Mouse (Mus musculus) stomach, embryonic 14.5 days (tissue): ENCODE data around the gene Acp4. TPM values are rescaled to one million over a fixed set of nuclear protein-coding genes. Genes with fewer than 3 reads are reported as not detected.

Experiments used
- ATAC-seq: fragments of 200-750 bp; cut with Nextera tagmentation; 2 replicates; pipeline ENCODE4 v1.8.0; 2017; ENCODE audit warnings: low read depth, moderate TSS enrichment; ENCODE audit not compliant: insufficient number of reproducible peaks, insufficient read depth, low FRiP score
- H3K27ac ChIP-seq: fragments of 300-500 bp; sonication (generic); 2 replicates; pipeline ENCODE4 v1.5.1; 2014; ENCODE audit warnings: mild to moderate bottlenecking, low read length, moderate library complexity, mixed read lengths
- H3K27me3 ChIP-seq: fragments of 300-500 bp; sonication (generic); 2 replicates; pipeline ENCODE4 v1.6.1; 2014; ENCODE audit warnings: low read length, control low read depth, mixed read lengths; ENCODE audit not compliant: control insufficient read depth, insufficient read depth
- H3K36me3 ChIP-seq: fragments of 300-500 bp; sonication (generic); 2 replicates; pipeline ENCODE4 v1.6.1; 2014; ENCODE audit warnings: mild to moderate bottlenecking, control low read depth, low read length, moderate library complexity, mixed read lengths; ENCODE audit not compliant: control insufficient read depth, insufficient read depth
- H3K4me1 ChIP-seq: fragments of 300-500 bp; sonication (generic); 2 replicates; pipeline ENCODE4 v1.6.1; 2014; ENCODE audit warnings: low read length, control low read depth, mixed read lengths; ENCODE audit not compliant: control insufficient read depth, insufficient read depth
- H3K4me2 ChIP-seq: fragments of 300-500 bp; sonication (generic); replicated peaks from 2 replicates; pipeline ENCODE4 v1.6.1; 2014; ENCODE audit warnings: low read depth, low read length, control low read depth
- H3K4me3 ChIP-seq: fragments of 300-500 bp; sonication (generic); 2 replicates; pipeline ENCODE4 v1.5.1; 2014; ENCODE audit warnings: low read depth, low read length, control low read depth
- H3K9ac ChIP-seq: fragments of 300-500 bp; sonication (generic); replicated peaks from 2 replicates; pipeline ENCODE4 v1.6.1; 2014; ENCODE audit warnings: low read depth, mild to moderate bottlenecking, control low read depth, low read length, moderate library complexity, mixed read lengths
- H3K9me3 ChIP-seq: fragments of 300-500 bp; sonication (generic); 2 replicates; pipeline ENCODE4 v1.6.1; 2016; ENCODE audit warnings: low read depth, low read length, control low read depth; ENCODE audit not compliant: control insufficient read depth
- WGBS: fragments of 180-500 bp; shearing (Covaris S2); extraction: QIAGEN DNeasy Blood & Tissue Kit; methylation state at CpG from one replicate; pipeline ENCODE4 v1.1.7; 2014; 5-methylcytosine and 5-hydroxymethylcytosine counted together
- polyA plus RNA-seq: library from polyadenylated mRNA; unstranded; fragments of >200 nt; fragmentation: Nextera tagmentation; extraction: Ambion mirVana; gene quantifications from 2 replicates; pipeline ENCODE4 v1.2.1, GENCODE M21; 2014

Gene Acp4
- polyA plus RNA-seq, 1 experiment from 2014 or later, result not detected

GRCm38 (mm10) chr7:44273446-44273845, 16.3 kb upstream of the Acp4 start:
- Histone ChIP-seq H3K27ac (no peak overlapping the region), H3K4me3 (no peak overlapping the region), H3K4me1 (no peaks in the 10 kb centered on the region), H3K4me2 (no peak overlapping the region), H3K36me3 (no peaks in the 10 kb centered on the region), H3K9ac (no peak overlapping the region), H3K27me3 (0 out of 2 replicates have a peak, but pooled peaks cover 3% of the 10 kb centered on the region), H3K9me3 (no peaks in the 10 kb centered on the region)
- WGBS, result 75% methylated on average over 7 of the region's 7 CpGs
- ATAC-seq, result no peak

DNA sequence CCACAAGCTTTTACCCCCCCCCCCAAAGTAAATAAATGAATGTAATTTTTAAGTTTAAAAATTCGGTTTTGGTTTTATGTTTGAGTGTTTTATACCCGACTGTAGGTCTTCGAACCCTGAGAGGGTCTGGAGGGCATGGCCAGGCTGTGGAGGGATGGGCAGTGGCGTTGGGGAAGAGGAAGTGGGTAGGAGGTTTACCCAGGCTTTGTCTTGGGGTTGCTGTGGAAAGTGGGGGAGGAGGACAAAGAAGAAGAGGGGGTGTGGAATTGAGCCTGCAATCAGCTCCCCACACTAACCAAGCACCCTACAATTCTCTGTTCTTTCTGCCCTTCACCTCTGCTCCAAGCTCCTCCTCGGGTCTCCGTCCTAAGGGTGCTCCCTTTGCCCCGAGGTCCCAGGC, 15.4 kb upstream of the Acp4 start:
- no peak for ATAC-seq

DNA sequence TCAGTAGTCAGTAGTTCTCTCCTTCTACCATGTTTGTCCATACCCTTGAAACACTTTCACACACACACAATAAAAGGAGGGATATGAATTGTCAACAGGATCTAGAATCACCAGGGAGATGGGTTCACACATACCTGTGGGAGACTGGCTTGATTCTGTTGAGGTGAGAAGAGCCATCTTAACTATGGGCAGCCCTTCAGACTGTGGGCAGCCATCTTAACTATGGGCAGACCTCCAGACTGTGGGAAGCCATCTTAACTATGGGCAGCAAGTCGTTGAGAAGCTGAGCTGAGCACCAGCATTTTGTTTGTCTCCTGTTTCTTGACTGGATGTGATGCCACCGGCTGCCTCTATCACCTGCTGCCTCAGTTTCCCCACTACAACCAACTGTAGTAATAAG, 14.1 kb upstream of the Acp4 start:
- Histone ChIP-seq H3K4me3 (no peak overlapping the region), H3K9ac (no peak overlapping the region), H3K27ac (no peak overlapping the region), H3K4me2 (no peak overlapping the region), H3K4me1 (no peaks in the 10 kb centered on the region), H3K9me3 (no peaks in the 10 kb centered on the region), H3K27me3 (0 out of 2 replicates have a peak, but pooled peaks cover 3% of the 10 kb centered on the region), H3K36me3 (no peaks in the 10 kb centered on the region)
- ATAC-seq, result no peak
- 66% methylated on average over 2 of the region's 2 CpGs for WGBS

More for the DNA sequence above, 15.4 kb upstream of the Acp4 start:
- Histone ChIP-seq H3K27ac (no peak overlapping the region), H3K27me3 (0 out of 2 replicates have a peak, but pooled peaks cover 3% of the 10 kb centered on the region), H3K4me3 (no peak overlapping the region), H3K9ac (no peak overlapping the region), H3K9me3 (no peaks in the 10 kb centered on the region), H3K4me2 (no peak overlapping the region), H3K36me3 (no peaks in the 10 kb centered on the region), H3K4me1 (no peaks in the 10 kb centered on the region)
- 89% methylated on average over 7 of the region's 7 CpGs for WGBS

DNA sequence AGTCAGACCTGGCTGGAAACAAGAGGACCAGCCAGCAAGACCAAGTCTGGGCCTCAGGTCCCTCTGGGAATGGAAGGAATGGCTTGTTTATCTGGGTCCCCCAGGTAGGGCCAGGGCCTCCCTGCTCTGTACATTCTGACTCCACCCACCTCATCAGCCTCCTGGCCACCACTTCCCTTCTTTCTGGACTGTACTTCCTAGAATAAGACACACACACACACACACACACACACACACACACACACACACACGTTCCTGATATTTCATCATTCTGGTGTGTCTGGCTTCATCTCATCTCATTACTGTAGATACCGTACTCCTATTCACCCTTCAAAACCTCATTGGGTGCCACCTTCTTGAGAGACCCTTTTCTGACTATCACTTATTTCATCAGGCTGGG, 12.2 kb upstream of the Acp4 start:
- H3K27me3 ChIP-seq, result 0 out of 2 replicates have a peak, but pooled peaks cover 3% of the 10 kb centered on the region
- H3K9ac ChIP-seq, result no peak overlapping the region
- no peaks in the 10 kb centered on the region for H3K36me3 ChIP-seq
- no peak for ATAC-seq
- WGBS, result 82% methylated on average over 2 of the region's 2 CpGs
- H3K4me1 ChIP-seq, result no peaks in the 10 kb centered on the region
- no peak overlapping the region for H3K27ac ChIP-seq
- H3K9me3 ChIP-seq, result no peaks in the 10 kb centered on the region
- H3K4me3 ChIP-seq, result no peak overlapping the region
- H3K4me2 ChIP-seq, result no peak overlapping the region

DNA sequence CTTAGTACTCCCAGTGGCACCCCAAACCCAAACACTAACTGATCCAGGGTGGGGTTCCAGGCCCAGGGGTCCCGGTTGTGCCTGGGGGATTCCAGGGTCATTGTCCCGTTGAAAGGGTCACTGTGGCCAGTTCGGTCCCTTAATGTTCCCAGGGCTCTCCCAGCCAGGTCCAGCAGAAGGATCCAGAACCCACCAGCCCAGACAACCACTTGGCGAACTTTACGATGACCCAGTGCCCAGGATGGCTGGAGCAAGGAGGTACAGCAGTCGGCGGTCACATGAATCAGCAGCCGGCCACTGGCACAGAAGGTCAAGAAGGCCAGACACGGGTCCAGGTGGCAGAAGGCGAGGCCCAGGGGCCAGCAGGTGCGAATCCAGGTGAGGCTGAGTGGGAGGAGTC, 10.9 kb upstream of the Acp4 start:
- H3K9me3 ChIP-seq, result no peaks in the 10 kb centered on the region
- H3K4me1 ChIP-seq, result 0 out of 2 replicates have a peak, but pooled peaks cover 1% of the 10 kb centered on the region
- no peak overlapping the region for H3K9ac ChIP-seq
- no peak for ATAC-seq
- H3K27ac ChIP-seq, result no peak overlapping the region
- no peak overlapping the region for H3K4me3 ChIP-seq
- WGBS, result 74% methylated on average over 11 of the region's 11 CpGs
- H3K36me3 ChIP-seq, result no peaks in the 10 kb centered on the region
- H3K4me2 ChIP-seq, result no peak overlapping the region
- H3K27me3 ChIP-seq, result 0 out of 2 replicates have a peak, but pooled peaks cover 4% of the 10 kb centered on the region

DNA sequence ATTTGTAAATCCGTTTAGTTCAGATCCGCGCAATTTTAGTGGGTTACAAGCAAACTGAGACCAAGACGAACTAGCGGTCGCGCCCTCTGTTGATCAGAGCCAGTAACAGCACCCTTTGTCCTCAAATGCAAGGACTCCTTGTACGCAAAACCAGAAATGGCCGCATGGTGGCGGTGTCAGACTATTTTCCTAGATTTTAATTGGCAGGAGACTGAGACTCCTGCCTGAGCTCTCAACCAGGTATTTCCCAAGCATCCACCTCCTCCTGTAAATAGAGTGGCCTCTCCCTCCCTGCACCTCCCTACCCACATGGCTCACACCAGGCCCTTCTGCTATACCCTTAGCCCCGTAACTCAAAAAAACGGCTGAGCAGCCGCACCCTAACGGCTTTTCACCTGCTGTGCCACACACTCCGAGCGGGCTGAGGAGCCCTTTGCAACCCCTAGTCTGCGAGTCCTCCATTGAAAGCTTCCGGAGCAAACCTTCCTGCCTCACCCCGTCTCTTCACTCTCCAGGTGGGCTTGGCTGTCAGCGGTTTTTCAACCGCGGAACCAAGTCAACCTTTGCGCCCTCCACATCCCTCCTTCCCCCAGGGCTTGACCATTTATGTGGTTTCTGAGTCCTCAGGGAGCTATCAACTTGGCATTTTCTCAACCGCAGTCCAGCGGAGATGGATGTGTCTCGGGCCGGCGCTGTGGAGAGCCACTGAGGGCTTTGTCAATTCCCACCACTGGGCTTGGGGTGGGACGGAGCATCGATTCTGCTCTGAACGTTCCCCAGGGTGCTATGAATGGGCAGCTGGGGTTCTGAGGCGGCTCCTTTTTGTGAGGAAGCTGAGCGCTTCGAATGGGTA, 5.8 kb upstream of the Acp4 start:
- Histone ChIP-seq H3K4me2 (peak overlapping the region; percentile 37), H3K36me3 (no peaks in the 10 kb centered on the region), H3K27ac (no peak overlapping the region), H3K4me1 (0 out of 2 replicates have a peak, but pooled peaks cover 3% of the 10 kb centered on the region), H3K27me3 (0 out of 2 replicates have a peak, but pooled peaks cover 4% of the 10 kb centered on the region), H3K4me3 (0 out of 2 replicates have a peak overlapping the region, but pooled peaks have one; percentile 5), H3K9me3 (no peaks in the 10 kb centered on the region), H3K9ac (no peak overlapping the region)
- 3% methylated on average over 34 of the region's 34 CpGs for WGBS
- ATAC-seq, result peak; percentile 70; the same call in 1 of the 2 replicates

- no peak within 1 kb of the TSS for H3K4me3 ChIP-seq
- no peak within 1 kb of the TSS for H3K9ac ChIP-seq
- H3K4me1 ChIP-seq, result 0 out of 2 replicates have a peak, but pooled peaks cover 3% of the 10 kb centered on the region
- ATAC-seq, result no peak
- H3K27me3 ChIP-seq, result 0 out of 2 replicates have a peak, but pooled peaks cover 4% of the 10 kb centered on the region
- H3K27ac ChIP-seq, result no peak within 1 kb of the TSS
- no peak within 1 kb of the TSS for H3K4me2 ChIP-seq
- H3K9me3 ChIP-seq, result no peaks in the 10 kb centered on the region
- H3K36me3 ChIP-seq, result no peaks in the 10 kb centered on the region
- 57% methylated on average over 5 of the region's 5 CpGs for WGBS
Measured at GRCm38 (mm10) chr7:44261147-44261546, 4.0 kb upstream of the Acp4 start, which contains the start of gene Gm15517. Gene Gm15517 (plus strand): TSS chr7:44261447.

DNA sequence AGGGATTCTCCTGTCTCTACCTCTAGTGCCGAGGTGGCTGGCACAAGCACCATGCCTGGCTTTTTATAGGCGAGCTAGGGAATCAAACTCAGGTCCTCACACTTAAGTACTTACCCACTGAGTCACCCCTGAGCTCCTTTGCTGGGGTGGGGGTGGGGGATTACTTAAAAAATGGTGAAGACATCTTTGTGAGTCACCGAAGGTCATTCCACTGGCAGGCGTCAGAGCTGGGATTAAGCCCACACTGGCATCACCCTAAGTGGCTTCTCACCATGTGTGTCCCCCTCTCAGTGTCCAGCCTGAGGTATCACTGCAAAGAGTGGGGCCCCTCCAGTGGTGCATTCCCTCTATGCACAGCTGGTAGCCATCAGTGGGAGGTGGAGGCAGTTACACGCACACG, 3.2 kb upstream of the Acp4 start:
- no peaks in the 10 kb centered on the region for H3K36me3 ChIP-seq
- no peak overlapping the region for H3K27ac ChIP-seq
- no peaks in the 10 kb centered on the region for H3K9me3 ChIP-seq
- H3K4me1 ChIP-seq, result 0 out of 2 replicates have a peak, but pooled peaks cover 3% of the 10 kb centered on the region
- 73% methylated on average over 6 of the region's 6 CpGs for WGBS
- H3K4me2 ChIP-seq, result no peak overlapping the region
- H3K4me3 ChIP-seq, result no peak overlapping the region
- no peak overlapping the region for H3K9ac ChIP-seq
- ATAC-seq, result no peak
- H3K27me3 ChIP-seq, result 0 out of 2 replicates have a peak, but pooled peaks cover 4% of the 10 kb centered on the region
